Mouse (Mus musculus): Measurements from ENCODE around the gene Wrb.
A peak's percentile ranks its signal among the peaks of the same experiment; 100 is the strongest.
"Not testable (repeated sequence)": the region's sequence is repeated elsewhere in the genome, so short reads cannot be mapped to it uniquely, and the experiment has no call there.

The Wrb gene

GRCm38 (mm10) chr16:96145110-96145800 lies at the start of gene Wrb:
TSS of gene Wrb (plus strand) at chr16:96145407.
- peak; percentile 100 for DNase-seq (ENCODE audit: low read depth, low spot score)

GRCm38 (mm10) chr16:96095966-96096365 lies 49.2 kb upstream of the Wrb start:
- no peak for DNase-seq (ENCODE audit: low read depth, low spot score)

- not testable (repeated sequence) for DNase-seq (ENCODE audit: low read depth, low spot score)
Observed at GRCm38 (mm10) chr16:96097811-96098210, 47.4 kb upstream of the Wrb start.

GRCm38 (mm10) chr16:96103036-96103435 lies 42.2 kb upstream of the Wrb start:
- DNase-seq (ENCODE audit: low read depth, low spot score), result peak; percentile 57

- DNase-seq (ENCODE audit: low read depth, low spot score), result no peak
Observed at GRCm38 (mm10) chr16:96109673-96110072, 35.5 kb upstream of the Wrb start.

- no peak for DNase-seq (ENCODE audit: low read depth, low spot score)
Observed at GRCm38 (mm10) chr16:96110655-96111345, 34.4 kb upstream of the Wrb start.

GRCm38 (mm10) chr16:96112769-96113168 lies 32.4 kb upstream of the Wrb start:
- no peak for DNase-seq (ENCODE audit: low read depth, low spot score)

- peak; percentile 34 for DNase-seq (ENCODE audit: low read depth, low spot score)
Observed at GRCm38 (mm10) chr16:96114729-96115128, 30.5 kb upstream of the Wrb start.

GRCm38 (mm10) chr16:96120022-96120623 lies 25.1 kb upstream of the Wrb start:
- DNase-seq (ENCODE audit: low read depth, low spot score), result no peak

GRCm38 (mm10) chr16:96126684-96127171 lies 18.5 kb upstream of the Wrb start:
- DNase-seq (ENCODE audit: low read depth, low spot score), result no peak

- no peak for DNase-seq (ENCODE audit: low read depth, low spot score)
Observed at GRCm38 (mm10) chr16:96127288-96127656, 17.9 kb upstream of the Wrb start.

GRCm38 (mm10) chr16:96127657-96128344 lies 17.4 kb upstream of the Wrb start, which contains the start of gene Hmgn1:
TSS of gene Hmgn1 (minus strand) at chr16:96127729.
- peak; percentile 93 for DNase-seq (ENCODE audit: low read depth, low spot score)

GRCm38 (mm10) chr16:96128466-96128865 lies 16.7 kb upstream of the Wrb start:
- DNase-seq (ENCODE audit: low read depth, low spot score), result no peak

GRCm38 (mm10) chr16:96144748-96145109 lies 478 bp upstream of the Wrb start:
- not testable (repeated sequence) for DNase-seq (ENCODE audit: low read depth, low spot score)

GRCm38 (mm10) chr16:96145814-96146213 lies 607 bp downstream of the Wrb start:
- no peak for DNase-seq (ENCODE audit: low read depth, low spot score)

- no peak for DNase-seq (ENCODE audit: low read depth, low spot score)
Observed at GRCm38 (mm10) chr16:96148834-96149233, 3.6 kb downstream of the Wrb start.

- no peak for DNase-seq (ENCODE audit: low read depth, low spot score)
Observed at GRCm38 (mm10) chr16:96149311-96149710, 4.1 kb downstream of the Wrb start.

GRCm38 (mm10) chr16:96150995-96151394 lies 5.8 kb downstream of the Wrb start:
- DNase-seq (ENCODE audit: low read depth, low spot score), result no peak

- DNase-seq (ENCODE audit: low read depth, low spot score), result peak; percentile 83
Observed at GRCm38 (mm10) chr16:96151551-96151950, 6.3 kb downstream of the Wrb start.

- no peak for DNase-seq (ENCODE audit: low read depth, low spot score)
Observed at GRCm38 (mm10) chr16:96154476-96154875, 9.3 kb downstream of the Wrb start.

- no peak for DNase-seq (ENCODE audit: low read depth, low spot score)
Observed at GRCm38 (mm10) chr16:96156019-96156418, 10.8 kb downstream of the Wrb start.

GRCm38 (mm10) chr16:96157171-96157570 lies 12.0 kb downstream of the Wrb start:
- no peak for DNase-seq (ENCODE audit: low read depth, low spot score)

Data from CD4-positive, CD25-positive, alpha-beta regulatory T cell, adult 2 months (primary cell).